Mouse (Mus musculus): ENCODE results near the gene Grik3.

GRCm38 (mm10) chr4:125697626-125698025 is 207.1 kb downstream of the Grik3 start:
- TF ChIP-seq EP300 (IDR thresholded peaks at IDR 0.05; ENCODE audit: low read depth) (no peak), CTCF (IDR thresholded peaks at IDR 0.05; ENCODE audit: low read depth) (no peak)
